In the genomic region with DNA sequence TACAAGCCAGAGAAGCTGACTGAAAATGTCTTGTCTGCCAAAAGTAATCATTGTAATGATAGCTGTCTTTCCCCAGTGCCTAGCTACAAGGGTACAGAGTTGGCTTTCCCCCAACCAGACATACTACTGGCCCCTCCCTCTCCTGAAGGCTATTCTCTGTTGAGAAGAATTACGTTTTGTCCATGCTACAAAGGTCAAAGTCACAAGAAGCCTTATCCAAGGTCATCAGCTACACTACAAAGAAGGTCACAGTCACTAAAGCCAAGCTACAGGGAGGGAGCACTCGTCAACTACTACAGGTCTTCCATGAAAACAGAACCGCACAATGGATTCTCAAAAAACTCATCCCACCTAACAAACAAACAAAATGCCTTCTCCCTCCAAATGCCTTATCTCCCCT, we compare ENCODE assay signal across 16 mouse cellular contexts. TPM values are rescaled to one million over a fixed set of nuclear protein-coding genes. Genes with fewer than 3 reads are reported as not detected.
DNase-seq lines count a peak whose midpoint lies in the region; ATAC-seq and TF ChIP-seq lines count a peak whose summit lies in the region.
"Had no signal": no experiment of that assay in that cellular context is flagged by ENCODE, and none has a peak within 500 bp of the region (broad histone marks: within the 10 kb centered on the region; RNA-seq: fewer than 3 reads in every experiment).

No protein-coding gene starts in this region.

- H3K4me3 ChIP-seq in heart, adult 2 months = no peak overlapping the region
- H3K4me3 ChIP-seq in E14TG2a.4 (replicated peaks; ENCODE audit: low read length) = peak overlapping the region; percentile 14
- H3K4me3 ChIP-seq: embryonic facial prominence, embryonic 13.5 days; midbrain, embryonic 15.5 days had no signal

- no peaks in the 10 kb centered on the region for H3K27me3 ChIP-seq in heart, adult 2 months (ENCODE audit: control insufficient read depth, insufficient read depth, low read length)
- H3K27me3 ChIP-seq in E14TG2a.4 (ENCODE audit: insufficient read depth, low read length) = no peaks in the 10 kb centered on the region
- H3K27me3 ChIP-seq: CH12.LX; embryonic facial prominence, embryonic 13.5 days; midbrain, embryonic 15.5 days had no signal

- H3K79me2 ChIP-seq in heart, adult 2 months (replicated peaks; ENCODE audit: control insufficient read depth, insufficient read depth, low read length) = peaks cover 3% of the 10 kb centered on the region; the same call in 1 of the 2 replicates

- intact Hi-C loops in heart, adult 2 months (cut with DNase I) = no loop called here

- DNase-seq in heart, adult 2 months = no peak
- no peak for DNase-seq in heart, adult 9 months (ENCODE audit: low spot score in 2 of 2)
- peak; percentile 37 for DNase-seq in kidney, postnatal 14 days
- DNase-seq in kidney, adult 18-20 months = no peak
- DNase-seq in ZHBTc4 (ENCODE audit: low read depth, low spot score) = peak; percentile 45
- DNase-seq in spleen, postnatal 4 days (ENCODE audit: low spot score in 2 of 2) = no peak
- DNase-seq: cerebellum, adult 11-12 months; layer of hippocampus, postnatal 36 days; right cerebral cortex, postnatal 4 days; thymus, adult 18-20 months had no signal

- H3K9ac ChIP-seq in heart, adult 2 months (ENCODE audit: low read depth, low read length) = no peak overlapping the region
- H3K9ac ChIP-seq: embryonic facial prominence, embryonic 13.5 days; midbrain, embryonic 15.5 days had no signal

- H3K27ac ChIP-seq in heart, adult 2 months = peak overlapping the region; percentile 75
- H3K27ac ChIP-seq: embryonic facial prominence, embryonic 13.5 days; midbrain, embryonic 15.5 days had no signal

- TF ChIP-seq EP300 in heart, adult 2 months (IDR thresholded peaks at IDR 0.05; ENCODE audit: insufficient read depth, low read depth, low read length) = no peak

- peaks cover 7% of the 10 kb centered on the region for H3K36me3 ChIP-seq in heart, adult 2 months (ENCODE audit: control insufficient read depth, insufficient read depth, low read length)
- peaks cover 23% of the 10 kb centered on the region for H3K36me3 ChIP-seq in E14TG2a.4 (ENCODE audit: insufficient read depth, low read length)
- H3K36me3 ChIP-seq: midbrain, embryonic 15.5 days had no signal

- TF ChIP-seq POLR2A in heart, adult 2 months (IDR thresholded peaks at IDR 0.05; ENCODE audit: insufficient read depth, low read depth, low read length) = no peak

- WGBS in heart, adult 2 months = 50% methylated on average over 3 of the region's 3 CpGs

- peaks cover 10% of the 10 kb centered on the region for H3K9me3 ChIP-seq in E14TG2a.4 (ENCODE audit: low read length)
- H3K9me3 ChIP-seq: embryonic facial prominence, embryonic 13.5 days; midbrain, embryonic 15.5 days had no signal

- TF ChIP-seq CTCF in heart, adult 2 months (IDR thresholded peaks at IDR 0.05) = no peak
- no peak for TF ChIP-seq CTCF in E14TG2a.4 (conservative IDR thresholded peaks at IDR 0.05; ENCODE audit: low read length)

- peaks cover 19% of the 10 kb centered on the region for H3K4me1 ChIP-seq in heart, adult 2 months (ENCODE audit: control insufficient read depth, insufficient read depth, low read length)
- peaks cover 89% of the 10 kb centered on the region for H3K4me1 ChIP-seq in E14TG2a.4 (replicated peaks; ENCODE audit: low read depth, low read length)
- H3K4me1 ChIP-seq: midbrain, embryonic 15.5 days had no signal

- no peak for ATAC-seq in erythroblast, adult 5-6 weeks (replicated peaks; ENCODE audit: low FRiP score, poor library complexity, severe bottlenecking)
- ATAC-seq: activated CD4-positive, CD25-positive, alpha-beta regulatory T cell, adult 4 months; midbrain, embryonic 15.5 days had no signal

RNA-seq across cellular contexts. Expression of gene Macf1, which starts 49.7 kb away (rescaled TPM):
- 100 to 1,000 TPM; 222 to 223 TPM for total RNA-seq in heart, adult 2 months (2021)
- polyA plus RNA-seq in heart, adult 2 months (2012; rRNA removed) = 71.4 and 102 TPM in 2 replicates
- total RNA-seq in erythroblast, adult 5-6 weeks (2015; ENCODE audit: low replicate concordance) = 48.5 and 52.5 TPM in 2 replicates
- total RNA-seq in erythroblast, adult 5-6 weeks (2017; ENCODE audit: low replicate concordance) = 65.5 and 81.0 TPM in 2 replicates

Comparison
In these comparisons a context has a peak if more than half of its experiments do, and no peak if none do; other contexts are left out.
1. DNase-seq: peak in kidney, postnatal 14 days (single experiment) and ZHBTc4 (single experiment); none in heart, adult 2 months (0 of 2), heart, adult 9 months (0 of 2), kidney, adult 18-20 months (single experiment) and spleen, postnatal 4 days (0 of 2).